Mouse (Mus musculus) liver, postnatal 0 days (tissue): Measurements from ENCODE around the gene Ptprr. TPM values are rescaled to one million over a fixed set of nuclear protein-coding genes. Genes with fewer than 3 reads are reported as not detected.

ENCODE experiments used
- ATAC-seq: fragments of 200-750 bp; cut with Nextera tagmentation; 2 replicates; pipeline ENCODE4 v1.8.0; 2017; ENCODE audit warnings: mild to moderate bottlenecking, moderate library complexity
- DNase-seq: peaks from one replicate; pipeline ENCODE4 v3.0.0-alpha.2; 2016
- H3K27ac ChIP-seq: fragments of 300-500 bp; sonication (generic); 2 replicates; pipeline ENCODE4 v1.5.1; 2014; ENCODE audit warnings: antibody characterized with exemption, moderate library complexity, mild to moderate bottlenecking, low read depth
- H3K27me3 ChIP-seq: fragments of 300-500 bp; sonication (generic); 2 replicates; pipeline ENCODE4 v1.6.1; 2014; ENCODE audit warnings: low read length, control low read depth, mixed read lengths; ENCODE audit not compliant: insufficient read depth
- H3K36me3 ChIP-seq: fragments of 300-500 bp; sonication (generic); replicated peaks from 2 replicates; pipeline ENCODE4 v1.6.1; 2014; ENCODE audit warnings: mild to moderate bottlenecking, control low read depth, low read length, moderate library complexity, mixed read lengths; ENCODE audit not compliant: insufficient read depth
- H3K4me1 ChIP-seq: fragments of 300-500 bp; sonication (generic); 2 replicates; pipeline ENCODE4 v1.6.1; 2014; ENCODE audit warnings: antibody characterized with exemption, mild to moderate bottlenecking, control low read depth; ENCODE audit not compliant: insufficient read depth
- H3K4me2 ChIP-seq: fragments of 300-500 bp; sonication (generic); 2 replicates; pipeline ENCODE4 v1.6.1; 2014; ENCODE audit warnings: low read depth, mild to moderate bottlenecking, low read length, moderate library complexity, mixed read lengths
- H3K4me3 ChIP-seq: fragments of 300-500 bp; sonication (generic); 2 replicates; pipeline ENCODE4 v1.5.1; 2014; ENCODE audit warnings: low read depth, low read length
- H3K9ac ChIP-seq: fragments of 300-500 bp; sonication (generic); replicated peaks from 2 replicates; pipeline ENCODE4 v1.6.1; 2014; ENCODE audit warnings: mild to moderate bottlenecking, moderate library complexity
- H3K9me3 ChIP-seq: fragments of 300-500 bp; sonication (generic); 2 replicates; pipeline ENCODE4 v1.6.1; 2016; ENCODE audit warnings: mild to moderate bottlenecking, control low read depth, low read length, mixed read lengths
- CTCF ChIP-seq: sonication (generic); IDR thresholded peaks from 2 replicates; pipeline ENCODE4 v1.5.1; 2016; ENCODE audit warnings: antibody characterized with exemption, low read depth
- EP300 ChIP-seq: IDR thresholded peaks from 2 replicates; pipeline ENCODE4 v1.6.1; 2016; ENCODE audit warnings: antibody characterized with exemption, low read depth, mild to moderate bottlenecking
- WGBS: fragments of 180-500 bp; shearing (Covaris S2); extraction: QIAGEN DNeasy Blood & Tissue Kit; methylation state at CpG from one replicate; pipeline ENCODE4 v1.1.7; 2014; ENCODE audit not compliant: insufficient replicate concordance; 5-methylcytosine and 5-hydroxymethylcytosine counted together
- polyA plus RNA-seq: library from polyadenylated mRNA; unstranded; fragments of >200 nt; fragmentation: Nextera tagmentation; extraction: Ambion mirVana; gene quantifications from 2 replicates; pipeline ENCODE4 v1.2.1, GENCODE M21; 2015

Gene Ptprr
- polyA plus RNA-seq, 1 experiment from 2014 or later: 0.35 TPM

DNA sequence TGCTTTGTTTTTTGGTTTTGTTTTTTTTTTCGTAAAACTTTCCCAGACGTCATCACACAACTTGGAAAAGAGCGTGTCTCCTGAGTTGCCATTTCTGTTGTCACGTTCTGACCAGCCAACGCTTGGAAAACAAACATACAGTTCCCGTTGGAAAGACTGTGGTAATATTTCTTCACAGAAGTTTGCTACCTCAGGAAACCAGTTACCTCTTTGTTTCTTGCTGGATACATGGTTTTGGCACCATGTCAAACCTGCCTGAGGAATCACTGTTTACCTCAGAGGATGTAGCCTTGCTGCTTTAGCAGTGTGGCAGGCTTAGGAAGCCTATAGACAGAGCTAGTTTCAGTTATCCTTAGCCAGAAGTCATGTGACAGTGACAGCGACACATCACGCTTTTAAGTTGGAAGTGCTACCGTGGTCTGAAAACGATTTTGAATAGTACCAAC lies 253.5 kb downstream of the Ptprr start:
- Histone ChIP-seq H3K9ac (no peak overlapping the region), H3K36me3 (no peaks in the 10 kb centered on the region), H3K4me2 (no peak overlapping the region), H3K27ac (no peak overlapping the region), H3K4me1 (peaks cover 7% of the 10 kb centered on the region; the same call in 1 of the 2 replicates), H3K4me3 (no peak overlapping the region), H3K27me3 (no peaks in the 10 kb centered on the region), H3K9me3 (no peaks in the 10 kb centered on the region)
- DNase-seq (no peak), ATAC-seq (no peak)
- 73% methylated on average over 10 of the region's 10 CpGs for WGBS
- no peak for TF ChIP-seq CTCF
- no peak for TF ChIP-seq EP300

GRCm38 (mm10) chr10:116272156-116272555 lies 254.1 kb downstream of the Ptprr start:
- DNase-seq: no peak
- no peaks in the 10 kb centered on the region for H3K9me3 ChIP-seq
- H3K36me3 ChIP-seq: no peaks in the 10 kb centered on the region
- 71% methylated on average over 3 of the region's 3 CpGs for WGBS
- H3K9ac ChIP-seq: no peak overlapping the region
- no peak for ATAC-seq
- no peak overlapping the region for H3K27ac ChIP-seq
- H3K4me2 ChIP-seq: no peak overlapping the region
- H3K4me1 ChIP-seq: peaks cover 5% of the 10 kb centered on the region; the same call in 1 of the 2 replicates
- no peaks in the 10 kb centered on the region for H3K27me3 ChIP-seq
- H3K4me3 ChIP-seq: no peak overlapping the region
- TF ChIP-seq CTCF (no peak), EP300 (no peak)

- Histone ChIP-seq H3K9ac (no peak within 1 kb of the TSS), H3K4me1 (no peaks in the 10 kb centered on the region), H3K36me3 (no peaks in the 10 kb centered on the region), H3K4me2 (no peak within 1 kb of the TSS), H3K9me3 (no peaks in the 10 kb centered on the region), H3K4me3 (0 out of 2 replicates have a peak within 1 kb of the TSS, but pooled peaks have one; percentile 10), H3K27ac (peak within 1 kb of the TSS; percentile 39; the same call in 1 of the 2 replicates), H3K27me3 (no peaks in the 10 kb centered on the region)
- no peak for ATAC-seq
- no peak for DNase-seq
- no peak for TF ChIP-seq CTCF
- TF ChIP-seq EP300: no peak
- 23% methylated on average over 7 of the region's 7 CpGs for WGBS
These were observed 257.3 kb downstream of the Ptprr start, which contains the start of gene Ptprb for GRCm38 (mm10) chr10:116275280-116275679. Ptprb (plus strand) TSS chr10:116275523.

GRCm38 (mm10) chr10:116286697-116287344 lies 268.8 kb downstream of the Ptprr start:
- Histone ChIP-seq H3K4me2 (no peak overlapping the region), H3K27me3 (no peaks in the 10 kb centered on the region), H3K9ac (no peak overlapping the region), H3K4me1 (no peaks in the 10 kb centered on the region), H3K36me3 (no peaks in the 10 kb centered on the region), H3K27ac (no peak overlapping the region), H3K9me3 (no peaks in the 10 kb centered on the region), H3K4me3 (no peak overlapping the region)
- 67% methylated on average over 7 of the region's 7 CpGs for WGBS
- ATAC-seq (peak; percentile 29), DNase-seq (no peak)
- no peak for TF ChIP-seq EP300
- TF ChIP-seq CTCF: no peak

- Histone ChIP-seq H3K27me3 (no peaks in the 10 kb centered on the region), H3K4me3 (no peak overlapping the region), H3K4me1 (no peaks in the 10 kb centered on the region), H3K36me3 (no peaks in the 10 kb centered on the region), H3K4me2 (no peak overlapping the region), H3K9ac (no peak overlapping the region), H3K27ac (no peak overlapping the region), H3K9me3 (no peaks in the 10 kb centered on the region)
- DNase-seq: no peak
- ATAC-seq: no peak
- 26% methylated on average over 9 of the region's 9 CpGs for WGBS
- no peak for TF ChIP-seq EP300
- TF ChIP-seq CTCF: no peak
These were observed 270.1 kb downstream of the Ptprr start for GRCm38 (mm10) chr10:116288130-116288529.

DNA sequence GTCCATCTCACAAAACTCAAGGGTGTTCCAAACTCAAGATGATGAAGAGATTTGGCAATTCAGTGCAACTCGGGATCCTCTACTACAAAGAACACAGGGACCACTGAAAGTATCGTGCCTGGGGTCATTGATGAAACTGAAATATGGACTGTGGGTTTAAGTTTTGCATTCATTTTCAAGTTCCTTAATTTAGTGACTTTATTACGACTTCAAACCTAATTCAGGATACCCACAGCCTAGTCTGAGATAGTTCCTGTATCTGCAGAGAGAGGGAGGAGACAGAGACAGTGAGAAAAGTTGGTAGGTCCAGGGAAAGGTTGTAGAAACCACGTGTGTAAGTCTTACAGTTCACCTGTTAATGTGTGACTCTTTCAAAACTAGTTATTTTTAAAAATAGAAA lies 272.5 kb downstream of the Ptprr start:
- TF ChIP-seq EP300 (no peak), CTCF (no peak)
- ATAC-seq: no peak
- Histone ChIP-seq H3K27me3 (no peaks in the 10 kb centered on the region), H3K27ac (no peak overlapping the region), H3K36me3 (no peaks in the 10 kb centered on the region), H3K9ac (no peak overlapping the region), H3K9me3 (no peaks in the 10 kb centered on the region), H3K4me1 (no peaks in the 10 kb centered on the region), H3K4me3 (no peak overlapping the region), H3K4me2 (no peak overlapping the region)
- 50% methylated on average over 4 of the region's 4 CpGs for WGBS
- no peak for DNase-seq
